Mouse (Mus musculus) stomach, embryonic 15.5 days (tissue): ENCODE measurements around the gene Inpp5a. TPM values are rescaled to one million over a fixed set of nuclear protein-coding genes. Genes with fewer than 3 reads are reported as not detected.

Source experiments
- ATAC-seq: fragments of 200-750 bp; cut with Nextera tagmentation; 2 replicates; pipeline ENCODE4 v1.8.0; 2017; ENCODE audit warnings: low read depth, moderate number of reproducible peaks, moderate TSS enrichment; ENCODE audit not compliant: insufficient read depth, low FRiP score
- H3K27ac ChIP-seq: fragments of 300-500 bp; sonication (generic); 2 replicates; pipeline ENCODE4 v1.5.1; 2015; ENCODE audit warnings: mild to moderate bottlenecking, inconsistent platforms
- H3K27me3 ChIP-seq: fragments of 300-500 bp; sonication (generic); replicated peaks from 2 replicates; pipeline ENCODE4 v1.6.1; 2015; ENCODE audit warnings: inconsistent platforms
- H3K36me3 ChIP-seq: fragments of 300-500 bp; sonication (generic); 2 replicates; pipeline ENCODE4 v1.6.1; 2015; ENCODE audit warnings: inconsistent platforms
- H3K4me1 ChIP-seq: fragments of 300-500 bp; sonication (generic); 2 replicates; pipeline ENCODE4 v1.6.1; 2015; ENCODE audit warnings: inconsistent platforms
- H3K4me2 ChIP-seq: fragments of 300-500 bp; sonication (generic); 2 replicates; pipeline ENCODE4 v1.6.1; 2015; ENCODE audit warnings: mild to moderate bottlenecking, inconsistent platforms
- H3K4me3 ChIP-seq: fragments of 300-500 bp; sonication (generic); replicated peaks from 2 replicates; pipeline ENCODE4 v1.5.1; 2015; ENCODE audit warnings: inconsistent platforms
- H3K9ac ChIP-seq: fragments of 300-500 bp; sonication (generic); 2 replicates; pipeline ENCODE4 v1.6.1; 2015; ENCODE audit warnings: inconsistent platforms
- H3K9me3 ChIP-seq: fragments of 300-500 bp; sonication (generic); 2 replicates; pipeline ENCODE4 v1.6.1; 2016; ENCODE audit warnings: inconsistent platforms
- WGBS: fragments of 180-500 bp; shearing (Covaris S2); methylation state at CpG from one replicate; pipeline ENCODE4 v1.1.7; 2015; 5-methylcytosine and 5-hydroxymethylcytosine counted together
- polyA plus RNA-seq: library from polyadenylated mRNA; unstranded; fragments of >200 nt; fragmentation: Nextera tagmentation; extraction: Ambion mirVana; gene quantifications from 2 replicates; pipeline ENCODE4 v1.2.1, GENCODE M21; 2015

Gene Inpp5a
- polyA plus RNA-seq, 1 experiment from 2014 or later = 35.0 TPM

GRCm38 (mm10) chr7:139453198-139453597 lies 64.3 kb downstream of the Inpp5a start:
- no peaks in the 10 kb centered on the region for H3K9me3 ChIP-seq
- H3K9ac ChIP-seq = no peak overlapping the region
- H3K27ac ChIP-seq = no peak overlapping the region
- H3K27me3 ChIP-seq = no peaks in the 10 kb centered on the region
- no peak overlapping the region for H3K4me2 ChIP-seq
- no peaks in the 10 kb centered on the region for H3K36me3 ChIP-seq
- ATAC-seq = no peak
- H3K4me3 ChIP-seq = no peak overlapping the region
- whole genome bisulfite sequencing = 67% methylated on average over 1 of the region's 1 CpGs
- no peaks in the 10 kb centered on the region for H3K4me1 ChIP-seq

GRCm38 (mm10) chr7:139454285-139454684 lies 65.4 kb downstream of the Inpp5a start:
- WGBS = 70% methylated on average over 3 of the region's 3 CpGs
- no peak overlapping the region for H3K4me2 ChIP-seq

GRCm38 (mm10) chr7:139456759-139457158 lies 67.8 kb downstream of the Inpp5a start:
- Histone ChIP-seq H3K4me3 (no peak overlapping the region), H3K27ac (no peak overlapping the region), H3K27me3 (no peaks in the 10 kb centered on the region), H3K4me1 (no peaks in the 10 kb centered on the region), H3K9me3 (no peaks in the 10 kb centered on the region), H3K36me3 (no peaks in the 10 kb centered on the region; the same call in 1 of the 2 replicates), H3K9ac (no peak overlapping the region), H3K4me2 (no peak overlapping the region)
- 63% methylated on average over 6 of the region's 6 CpGs for WGBS
- no peak for ATAC-seq

More at GRCm38 (mm10) chr7:139454285-139454684, 65.4 kb downstream of the Inpp5a start:
- Histone ChIP-seq H3K27ac (no peak overlapping the region), H3K36me3 (no peaks in the 10 kb centered on the region; the same call in 1 of the 2 replicates), H3K4me3 (no peak overlapping the region), H3K9me3 (no peaks in the 10 kb centered on the region), H3K27me3 (no peaks in the 10 kb centered on the region), H3K9ac (no peak overlapping the region), H3K4me1 (no peaks in the 10 kb centered on the region)
- ATAC-seq = no peak

- H3K27ac ChIP-seq = no peak overlapping the region
- H3K4me2 ChIP-seq = no peak overlapping the region
- H3K36me3 ChIP-seq = no peaks in the 10 kb centered on the region; the same call in 1 of the 2 replicates
- H3K4me3 ChIP-seq = no peak overlapping the region
- ATAC-seq = no peak
- H3K9me3 ChIP-seq = no peaks in the 10 kb centered on the region
- no peaks in the 10 kb centered on the region for H3K27me3 ChIP-seq
- 79% methylated on average over 12 of the region's 12 CpGs for WGBS
- H3K4me1 ChIP-seq = peaks cover 2% of the 10 kb centered on the region; the same call in 1 of the 2 replicates
- no peak overlapping the region for H3K9ac ChIP-seq
Observed at GRCm38 (mm10) chr7:139461344-139461743, 72.4 kb downstream of the Inpp5a start.

- WGBS = 82% methylated on average over 10 of the region's 10 CpGs
- no peak for ATAC-seq
- Histone ChIP-seq H3K9ac (no peak overlapping the region), H3K4me3 (no peak overlapping the region), H3K4me2 (no peak overlapping the region), H3K27ac (no peak overlapping the region), H3K36me3 (no peaks in the 10 kb centered on the region; the same call in 1 of the 2 replicates), H3K4me1 (peaks cover 10% of the 10 kb centered on the region), H3K27me3 (no peaks in the 10 kb centered on the region), H3K9me3 (no peaks in the 10 kb centered on the region)
Observed at GRCm38 (mm10) chr7:139462142-139462541, 73.2 kb downstream of the Inpp5a start.

- Histone ChIP-seq H3K9ac (no peak overlapping the region), H3K9me3 (no peaks in the 10 kb centered on the region), H3K4me1 (peaks cover 33% of the 10 kb centered on the region), H3K4me2 (no peak overlapping the region), H3K36me3 (0 out of 2 replicates have a peak, but pooled peaks cover 3% of the 10 kb centered on the region), H3K4me3 (no peak overlapping the region), H3K27me3 (no peaks in the 10 kb centered on the region), H3K27ac (no peak overlapping the region)
- 81% methylated on average over 4 of the region's 4 CpGs for WGBS
- ATAC-seq = no peak
Observed at GRCm38 (mm10) chr7:139465538-139465937, 76.6 kb downstream of the Inpp5a start.

- H3K27me3 ChIP-seq = no peaks in the 10 kb centered on the region
- ATAC-seq = no peak
- peaks cover 33% of the 10 kb centered on the region for H3K4me1 ChIP-seq
- 31% methylated on average over 6 of the region's 7 CpGs for WGBS
- H3K27ac ChIP-seq = peak overlapping the region; percentile 88
- no peak overlapping the region for H3K9ac ChIP-seq
- no peaks in the 10 kb centered on the region for H3K9me3 ChIP-seq
- H3K4me3 ChIP-seq = no peak overlapping the region
- H3K4me2 ChIP-seq = no peak overlapping the region
- 0 out of 2 replicates have a peak, but pooled peaks cover 3% of the 10 kb centered on the region for H3K36me3 ChIP-seq
Observed at GRCm38 (mm10) chr7:139466484-139467176, 77.7 kb downstream of the Inpp5a start.

- 58% methylated on average over 10 of the region's 10 CpGs for WGBS
- H3K27ac ChIP-seq = peak overlapping the region; percentile 88
Observed at GRCm38 (mm10) chr7:139467177-139467895, 78.4 kb downstream of the Inpp5a start.

GRCm38 (mm10) chr7:139467896-139468279 lies 79.0 kb downstream of the Inpp5a start:
- H3K36me3 ChIP-seq = 0 out of 2 replicates have a peak, but pooled peaks cover 3% of the 10 kb centered on the region
- no peak overlapping the region for H3K4me3 ChIP-seq
- no peaks in the 10 kb centered on the region for H3K9me3 ChIP-seq
- H3K4me1 ChIP-seq = peaks cover 39% of the 10 kb centered on the region
- WGBS = 52% methylated on average over 4 of the region's 4 CpGs
- H3K9ac ChIP-seq = no peak overlapping the region
- ATAC-seq = peak; percentile 75
- no peaks in the 10 kb centered on the region for H3K27me3 ChIP-seq
- H3K27ac ChIP-seq = peak overlapping the region; percentile 88
- H3K4me2 ChIP-seq = no peak overlapping the region

More at GRCm38 (mm10) chr7:139467177-139467895, 78.4 kb downstream of the Inpp5a start:
- Histone ChIP-seq H3K4me3 (no peak overlapping the region), H3K36me3 (0 out of 2 replicates have a peak, but pooled peaks cover 3% of the 10 kb centered on the region), H3K27me3 (no peaks in the 10 kb centered on the region), H3K9me3 (no peaks in the 10 kb centered on the region), H3K9ac (no peak overlapping the region), H3K4me1 (peaks cover 33% of the 10 kb centered on the region), H3K4me2 (peak overlapping the region; percentile 8; the same call in 1 of the 2 replicates)
- no peak for ATAC-seq

- Histone ChIP-seq H3K27me3 (no peaks in the 10 kb centered on the region), H3K4me2 (no peak overlapping the region), H3K36me3 (0 out of 2 replicates have a peak, but pooled peaks cover 3% of the 10 kb centered on the region), H3K9ac (no peak overlapping the region), H3K27ac (peak overlapping the region; percentile 88), H3K4me1 (peaks cover 43% of the 10 kb centered on the region), H3K4me3 (no peak overlapping the region), H3K9me3 (no peaks in the 10 kb centered on the region)
- ATAC-seq = no peak
- WGBS = 38% methylated on average over 2 of the region's 2 CpGs
Observed at GRCm38 (mm10) chr7:139468440-139468839, 79.5 kb downstream of the Inpp5a start.

- Histone ChIP-seq H3K27ac (0 out of 2 replicates have a peak overlapping the region, but pooled peaks have one; percentile 11), H3K9ac (no peak overlapping the region), H3K9me3 (no peaks in the 10 kb centered on the region), H3K27me3 (no peaks in the 10 kb centered on the region), H3K4me1 (peaks cover 43% of the 10 kb centered on the region), H3K4me3 (no peak overlapping the region), H3K4me2 (no peak overlapping the region), H3K36me3 (0 out of 2 replicates have a peak, but pooled peaks cover 3% of the 10 kb centered on the region)
- ATAC-seq = no peak
- WGBS = 87% methylated on average over 4 of the region's 4 CpGs
Observed at GRCm38 (mm10) chr7:139469457-139469856, 80.5 kb downstream of the Inpp5a start.

GRCm38 (mm10) chr7:139470481-139470880 lies 81.6 kb downstream of the Inpp5a start:
- no peak overlapping the region for H3K9ac ChIP-seq
- H3K27me3 ChIP-seq = no peaks in the 10 kb centered on the region
- no peak overlapping the region for H3K4me2 ChIP-seq
- H3K36me3 ChIP-seq = 0 out of 2 replicates have a peak, but pooled peaks cover 3% of the 10 kb centered on the region
- 85% methylated on average over 2 of the region's 2 CpGs for WGBS
- H3K27ac ChIP-seq = no peak overlapping the region
- no peak for ATAC-seq
- H3K4me3 ChIP-seq = no peak overlapping the region
- H3K4me1 ChIP-seq = peaks cover 43% of the 10 kb centered on the region
- H3K9me3 ChIP-seq = no peaks in the 10 kb centered on the region
